In genomic region chr3:126834641-126835167, GRCm38 (mm10) we compare ENCODE assay signal across 15 mouse cellular contexts.
"Had no signal": no experiment of that assay in that cellular context is flagged by ENCODE, and none has a peak within 500 bp of the region (broad histone marks: within the 10 kb centered on the region; RNA-seq: fewer than 3 reads in every experiment).

No protein-coding gene starts in this region.

- H3K9me3 ChIP-seq: kidney, embryonic 15.5 days; limb, embryonic 12.5 days; midbrain, embryonic 15.5 days; neural tube, embryonic 13.5 days had no signal

- H3K4me2 ChIP-seq: kidney, embryonic 15.5 days; limb, embryonic 12.5 days; midbrain, embryonic 11.5 days; midbrain, embryonic 15.5 days; neural tube, embryonic 13.5 days had no signal

- H3K4me1 ChIP-seq: limb, embryonic 12.5 days; midbrain, embryonic 15.5 days; neural tube, embryonic 13.5 days had no signal

- DNase-seq: kidney, adult 2 months; kidney, postnatal 36 days; layer of hippocampus, adult 9-11 months; layer of hippocampus, postnatal 36 days; liver; lung, adult 18-20 months; right cerebral cortex, adult 18-20 months; right cerebral cortex, postnatal 25 days had no signal

- H3K4me3 ChIP-seq: kidney, embryonic 15.5 days; limb, embryonic 12.5 days; midbrain, embryonic 15.5 days; neural tube, embryonic 13.5 days had no signal

- H3K36me3 ChIP-seq: limb, embryonic 12.5 days; midbrain, embryonic 15.5 days; neural tube, embryonic 13.5 days had no signal

- H3K27ac ChIP-seq: kidney, embryonic 15.5 days; limb, embryonic 12.5 days; liver, embryonic 14.5 days; midbrain, embryonic 15.5 days; neural tube, embryonic 13.5 days had no signal

- H3K27me3 ChIP-seq: kidney, embryonic 15.5 days; midbrain, embryonic 15.5 days; neural tube, embryonic 13.5 days had no signal

- ATAC-seq: intestine, embryonic 16.5 days; midbrain, embryonic 15.5 days had no signal

- H3K9ac ChIP-seq: kidney, embryonic 15.5 days; limb, embryonic 12.5 days; liver, embryonic 14.5 days; midbrain, embryonic 15.5 days; neural tube, embryonic 13.5 days had no signal
